In the genomic region with DNA sequence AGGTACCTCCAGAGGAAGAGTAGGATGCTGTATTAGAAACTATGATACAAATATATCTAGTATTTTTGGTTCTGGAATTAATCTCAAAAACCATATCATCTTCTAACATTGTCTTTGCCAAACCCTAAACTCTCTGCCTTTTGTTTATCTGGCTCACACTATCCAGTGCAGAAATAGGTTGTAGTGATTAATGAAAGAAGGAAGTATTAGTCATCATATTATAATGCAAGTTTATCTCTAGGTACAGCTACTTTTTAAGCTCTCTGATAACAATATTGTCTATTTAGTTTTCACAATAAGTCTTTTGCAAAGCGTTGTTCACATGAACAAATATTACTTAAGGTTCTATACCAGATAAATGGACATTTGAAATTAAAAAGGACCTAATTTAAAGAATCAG, we compare ENCODE assay signal across 17 mouse cellular contexts.
"Had no signal": no experiment of that assay in that cellular context is flagged by ENCODE, and none has a peak within 500 bp of the region (broad histone marks: within the 10 kb centered on the region; RNA-seq: fewer than 3 reads in every experiment).

No protein-coding gene starts in this region.

- H3K27ac ChIP-seq: intestine, embryonic 15.5 days; kidney, embryonic 15.5 days; limb, embryonic 15.5 days; macrophage; midbrain, embryonic 13.5 days; neural tube, embryonic 12.5 days; stomach, embryonic 15.5 days had no signal

- H3K9me3 ChIP-seq: intestine, embryonic 15.5 days; kidney, embryonic 15.5 days; limb, embryonic 15.5 days; midbrain, embryonic 13.5 days; neural tube, embryonic 12.5 days; stomach, embryonic 15.5 days had no signal

- H3K4me3 ChIP-seq: intestine, embryonic 15.5 days; kidney, embryonic 15.5 days; limb, embryonic 15.5 days; midbrain, embryonic 13.5 days; neural tube, embryonic 12.5 days; stomach, embryonic 15.5 days had no signal

- ATAC-seq: intestine, embryonic 15.5 days; lung, postnatal 0 days; midbrain, embryonic 13.5 days had no signal

- H3K9ac ChIP-seq: intestine, embryonic 15.5 days; kidney, embryonic 15.5 days; limb, embryonic 15.5 days; midbrain, embryonic 13.5 days; neural tube, embryonic 12.5 days; stomach, embryonic 15.5 days had no signal

- DNase-seq: kidney, adult 18-20 months; kidney, postnatal 14 days; layer of hippocampus, postnatal 36 days; lung, adult 2 months; retina, postnatal 1 day; right cerebral cortex, postnatal 4 days; spleen, adult 18-20 months; thymus, adult 2 months; thymus, postnatal 25 days had no signal

- H3K4me1 ChIP-seq: kidney, embryonic 15.5 days; limb, embryonic 15.5 days; neural tube, embryonic 12.5 days had no signal

- H3K36me3 ChIP-seq: intestine, embryonic 15.5 days; kidney, embryonic 15.5 days; limb, embryonic 15.5 days; midbrain, embryonic 13.5 days; neural tube, embryonic 12.5 days; stomach, embryonic 15.5 days had no signal

- H3K27me3 ChIP-seq: intestine, embryonic 15.5 days; kidney, embryonic 15.5 days; limb, embryonic 15.5 days; neural tube, embryonic 12.5 days; stomach, embryonic 15.5 days had no signal

- H3K4me2 ChIP-seq: intestine, embryonic 15.5 days; kidney, embryonic 15.5 days; limb, embryonic 15.5 days; midbrain, embryonic 13.5 days; neural tube, embryonic 12.5 days; stomach, embryonic 15.5 days had no signal
